Mouse (Mus musculus) Patski (cell line): ENCODE results near the gene Slc38a9. TPM values are rescaled to one million over a fixed set of nuclear protein-coding genes. Genes with fewer than 3 reads are reported as not detected.

Experiments used
- ATAC-seq: fragments of 100-300 bp; one replicate; pipeline ENCODE4 v1.8.0; 2021
- CTCF ChIA-PET: fragments of 350-600 bp; sonication (Branson Sonifier 250); formaldehyde crosslinking; loops from one replicate; lab custom pipeline; 2022; ENCODE audit warnings: inconsistent platforms; lab: Charles Lee
- POLR2A ChIA-PET: fragments of 350-600 bp; sonication (Branson Sonifier 250); formaldehyde crosslinking; loops from one replicate; lab custom pipeline; 2022; ENCODE audit warnings: antibody characterized with exemption, inconsistent platforms; lab: Charles Lee
- DNase-seq: peaks from one replicate; pipeline ENCODE4 v3.0.0-alpha.2; 2011; ENCODE audit warnings: low read depth, low spot score
- H3K27me3 ChIP-seq: fragments of 371-371 bp; one replicate; pipeline ENCODE4 v1.5.1; 2021
- CTCF ChIP-seq: fragments of 100-300 bp; IDR thresholded peaks from one replicate; pipeline ENCODE4 v1.5.1; 2021
- in situ Hi-C: fragments of 300-500 bp; cut with MboI; formaldehyde crosslinking; loops from 3 replicates; pipeline ENCODE4 v1.11.1; 2018; ENCODE audit warnings: low pct_unique_long_range_greater_than_20kb, mixed read lengths
- polyA plus RNA-seq: library from polyadenylated mRNA; unstranded; gene quantifications from one replicate; pipeline ENCODE4 v1.2.3, GENCODE M21; 2021

The Slc38a9 gene
- polyA plus RNA-seq, 1 experiment from 2014 or later, result 5.4 TPM

DNA sequence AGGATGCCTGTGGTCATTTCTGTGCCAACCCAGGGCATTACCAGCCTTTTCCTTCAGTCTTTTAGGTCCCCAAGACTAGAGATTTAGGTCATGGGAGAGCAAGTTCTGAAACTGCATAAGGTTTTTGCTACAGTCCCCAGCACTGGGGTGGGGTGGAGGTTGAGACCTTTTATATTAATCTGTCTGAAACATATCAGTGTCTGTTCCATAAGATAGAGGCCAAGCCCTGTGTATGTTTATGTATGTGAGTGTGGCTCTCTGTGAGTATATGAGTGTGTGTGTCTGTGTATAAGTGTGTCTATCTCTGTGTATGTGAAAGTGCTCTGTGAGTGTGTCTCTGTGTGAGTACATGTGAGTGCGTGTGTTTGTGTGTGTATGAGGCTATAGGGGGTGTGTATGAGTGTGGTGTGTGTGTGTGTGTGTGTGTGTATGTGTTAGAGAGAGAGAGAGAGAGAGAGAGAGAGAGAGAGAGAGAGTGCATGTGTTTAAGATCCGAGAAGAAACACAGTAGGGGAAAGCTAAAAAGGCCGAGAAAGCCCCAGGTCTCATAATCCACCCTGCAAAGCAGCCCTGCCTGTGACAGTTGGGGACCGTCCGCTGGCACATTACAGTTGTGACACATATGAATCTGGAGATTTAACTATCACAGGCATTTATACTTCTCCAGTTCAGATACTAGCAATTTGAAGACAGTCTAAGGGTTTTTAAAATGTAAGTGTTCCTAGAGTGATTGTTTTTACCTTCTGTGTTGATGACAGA, 85.6 kb downstream of the Slc38a9 start:
- POLR2A ChIA-PET, result no interaction called here
- H3K27me3 ChIP-seq, result no peaks in the 10 kb centered on the region
- CTCF ChIA-PET, result no interaction called here
- in situ Hi-C loops, result no loop called here
- no peak for TF ChIP-seq CTCF
- ATAC-seq, result no peak
- DNase-seq, result no peak

DNA sequence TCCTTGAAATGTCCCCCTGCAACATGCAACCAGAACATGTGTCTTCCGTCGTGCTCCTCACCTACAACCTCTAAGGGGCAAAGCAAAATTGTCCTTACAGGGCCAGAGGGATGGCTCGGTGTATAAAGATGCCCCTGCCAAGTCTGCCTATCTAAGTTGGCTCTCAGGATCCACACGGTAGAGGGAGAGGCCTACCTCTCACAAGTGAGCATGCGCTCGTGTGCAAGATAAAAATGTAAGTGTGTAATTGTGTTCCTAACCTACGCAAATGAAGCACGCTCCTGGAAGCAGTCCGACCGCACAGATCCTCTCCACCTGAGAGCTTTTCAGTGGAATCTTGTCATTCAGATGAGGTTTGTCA, 86.1 kb downstream of the Slc38a9 start:
- H3K27me3 ChIP-seq, result no peaks in the 10 kb centered on the region
- no peak for ATAC-seq
- in situ Hi-C loops, result no loop called here
- ChIA-PET CTCF (no interaction called here), POLR2A (no interaction called here)
- no peak for TF ChIP-seq CTCF
- no peak for DNase-seq

DNA sequence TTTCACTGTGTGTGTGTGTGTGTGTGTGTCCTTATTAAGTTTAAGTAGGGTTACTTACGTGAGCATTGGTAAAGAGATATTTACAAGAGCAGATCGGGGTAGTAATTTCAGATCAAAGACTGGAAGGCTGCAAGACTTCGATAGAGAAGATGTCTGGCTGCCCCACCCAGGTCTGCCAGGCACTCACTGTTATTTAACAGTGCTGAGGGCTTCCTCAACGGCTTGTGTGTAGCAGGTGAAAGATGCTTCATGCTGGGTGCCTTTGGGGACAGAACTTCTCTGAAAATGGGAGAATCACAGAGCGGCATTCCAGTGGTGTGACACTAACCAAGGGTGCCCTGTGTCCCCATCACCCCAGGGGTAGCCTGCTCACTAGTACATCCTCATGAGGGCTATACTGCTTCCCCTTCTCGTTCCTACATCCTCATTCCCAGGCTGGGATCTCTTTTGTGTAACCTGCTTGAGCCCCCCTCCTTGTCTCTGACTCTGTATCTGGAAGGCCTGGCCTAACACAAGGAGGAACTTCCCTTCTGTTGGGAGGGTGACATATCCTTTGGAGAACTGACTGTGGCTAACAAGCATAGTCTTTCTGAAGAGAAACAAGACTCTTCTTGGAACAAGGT, 87.4 kb downstream of the Slc38a9 start:
- ATAC-seq (no peak), DNase-seq (no peak)
- TF ChIP-seq CTCF, result no peak
- CTCF ChIA-PET, result no interaction called here
- POLR2A ChIA-PET, result no interaction called here
- in situ Hi-C loops, result no loop called here
- H3K27me3 ChIP-seq, result no peaks in the 10 kb centered on the region

DNA sequence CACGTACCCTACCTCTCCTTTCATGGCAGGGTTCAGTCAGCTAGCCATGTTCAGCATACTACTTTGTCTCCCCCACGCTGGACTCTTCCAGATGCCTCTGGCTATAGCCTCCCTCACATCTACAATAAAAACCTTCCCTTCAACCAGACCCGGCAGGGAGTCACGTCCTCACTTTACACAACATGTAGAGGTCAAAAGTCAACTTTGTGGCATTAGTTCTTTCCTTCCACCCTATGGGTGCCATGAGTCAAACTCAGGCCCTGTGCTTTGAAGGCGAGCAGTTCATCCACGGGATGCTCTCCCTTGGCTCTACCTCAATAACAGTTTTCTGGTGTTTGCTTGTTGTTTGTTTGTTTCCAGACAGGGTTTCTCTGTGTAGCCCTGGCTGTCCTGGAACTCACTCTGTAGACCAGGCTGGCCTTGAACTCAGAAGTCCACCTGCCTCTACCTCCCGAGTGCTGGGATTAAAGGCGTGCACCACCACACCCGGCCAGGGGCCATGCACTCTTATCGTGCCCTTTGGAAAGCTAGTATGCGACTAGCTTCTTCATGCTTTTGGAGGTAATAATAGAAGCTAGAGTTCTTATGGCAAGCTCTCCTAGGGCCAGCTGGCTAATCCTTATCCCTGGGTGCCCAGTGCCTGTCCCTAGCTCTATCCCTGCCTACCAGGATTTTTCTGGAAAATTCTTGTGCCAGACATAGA, 88.4 kb downstream of the Slc38a9 start:
- TF ChIP-seq CTCF, result no peak
- in situ Hi-C loops, result no loop called here
- CTCF ChIA-PET, result no interaction called here
- POLR2A ChIA-PET, result no interaction called here
- ATAC-seq (no peak), DNase-seq (no peak)
- no peaks in the 10 kb centered on the region for H3K27me3 ChIP-seq

DNA sequence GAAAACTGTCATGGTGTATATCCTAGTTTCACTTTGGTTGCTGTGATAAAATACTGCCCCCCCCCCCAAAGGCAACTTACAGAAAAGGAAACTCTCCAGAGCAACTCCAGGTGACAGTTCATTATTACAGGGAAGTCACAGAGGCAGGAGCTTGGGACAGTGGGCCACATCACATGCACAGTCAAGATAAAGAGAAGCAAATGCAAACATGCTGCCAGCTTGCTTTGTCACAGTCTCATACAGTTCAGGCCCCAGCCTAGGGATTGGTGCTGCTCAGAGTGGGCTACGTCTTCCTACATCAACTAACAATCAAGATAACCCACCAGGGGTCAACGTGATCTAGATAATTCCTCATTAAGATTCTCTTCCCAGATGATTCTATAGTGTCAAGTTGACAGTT, 89.3 kb downstream of the Slc38a9 start:
- in situ Hi-C loops, result no loop called here
- H3K27me3 ChIP-seq, result no peaks in the 10 kb centered on the region
- CTCF ChIA-PET, result no interaction called here
- no peak for DNase-seq
- TF ChIP-seq CTCF, result no peak
- POLR2A ChIA-PET, result no interaction called here
- no peak for ATAC-seq

DNA sequence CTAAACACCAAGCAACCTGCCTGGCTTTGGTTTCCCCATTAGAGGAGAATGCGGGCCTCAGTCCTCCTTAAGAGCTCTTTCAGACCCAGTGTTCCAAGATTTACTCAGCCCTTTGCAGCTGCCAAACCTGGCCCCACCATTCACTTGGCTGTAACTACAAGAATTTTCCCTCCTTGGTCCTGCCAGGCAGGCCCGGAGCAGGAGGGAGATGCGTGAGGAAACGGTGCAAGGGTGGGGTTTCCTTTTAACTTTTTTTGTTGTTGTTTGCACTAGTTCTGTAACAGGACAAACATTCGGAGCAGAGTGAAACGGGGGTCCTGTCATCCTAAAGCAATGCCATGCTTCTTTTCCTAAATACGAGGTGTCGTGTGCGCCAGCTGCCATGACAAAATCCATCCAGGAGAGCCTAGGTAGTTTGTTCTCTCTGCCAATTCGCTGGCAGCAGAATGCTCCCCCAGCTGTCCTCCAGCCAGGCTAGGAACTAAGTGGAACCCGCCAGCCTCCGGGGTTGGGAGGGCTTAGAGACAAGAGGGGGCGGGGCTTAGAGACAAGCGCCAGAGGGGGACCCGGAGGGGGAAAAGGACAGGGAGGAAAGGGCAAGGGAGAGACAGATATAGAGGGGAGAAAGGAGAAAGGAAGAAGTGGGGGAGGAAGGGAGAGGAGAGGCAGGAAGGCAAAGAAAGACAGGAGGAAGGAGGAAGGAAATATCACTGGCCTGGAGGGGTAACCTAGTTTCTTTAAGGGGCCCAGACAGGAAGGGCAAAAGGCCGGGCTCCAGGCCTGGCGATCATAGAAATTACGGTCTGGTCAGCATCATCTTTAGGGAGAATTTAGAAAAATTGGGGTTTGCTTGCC, 91.1 kb downstream of the Slc38a9 start:
- no peak for DNase-seq
- ATAC-seq, result no peak
- no peak for TF ChIP-seq CTCF
- POLR2A ChIA-PET, result no interaction called here
- H3K27me3 ChIP-seq, result no peaks in the 10 kb centered on the region
- CTCF ChIA-PET, result no interaction called here
- in situ Hi-C loops, result no loop called here

DNA sequence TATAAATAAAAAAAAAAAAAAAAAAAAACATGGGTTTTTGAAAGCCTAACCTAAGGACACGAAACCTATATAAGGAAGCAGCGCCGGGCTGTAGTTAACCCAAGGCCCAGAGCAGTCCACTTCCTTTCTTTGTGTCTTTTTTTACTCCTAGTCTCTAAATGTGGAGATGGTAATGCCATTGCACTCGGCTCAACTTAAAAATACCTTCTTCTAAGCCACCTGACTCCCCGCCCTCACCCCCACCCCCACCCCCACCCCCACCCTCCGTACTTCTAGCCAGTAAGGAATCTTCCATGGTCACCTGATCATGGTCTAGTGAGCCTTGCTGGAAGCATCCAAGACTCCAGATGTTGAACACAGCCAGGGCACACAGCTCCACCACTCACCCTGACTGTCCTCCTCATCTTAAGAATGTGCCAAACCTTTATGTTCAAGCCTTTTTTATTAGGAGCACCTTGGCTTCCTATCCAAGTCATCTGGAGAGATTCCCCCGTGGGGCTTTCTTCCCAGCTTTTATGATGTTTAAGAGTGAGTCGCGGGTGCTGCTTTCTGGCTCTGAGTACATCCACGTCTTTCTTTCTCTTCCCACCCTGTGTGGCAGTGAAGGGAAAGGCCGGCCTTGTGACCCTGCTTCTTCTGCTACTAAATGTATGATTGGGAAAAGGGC, 91.9 kb downstream of the Slc38a9 start:
- DNase-seq (no peak), ATAC-seq (no peak)
- ChIA-PET CTCF (no interaction called here), POLR2A (no interaction called here)
- in situ Hi-C loops, result no loop called here
- TF ChIP-seq CTCF, result no peak
- no peaks in the 10 kb centered on the region for H3K27me3 ChIP-seq

DNA sequence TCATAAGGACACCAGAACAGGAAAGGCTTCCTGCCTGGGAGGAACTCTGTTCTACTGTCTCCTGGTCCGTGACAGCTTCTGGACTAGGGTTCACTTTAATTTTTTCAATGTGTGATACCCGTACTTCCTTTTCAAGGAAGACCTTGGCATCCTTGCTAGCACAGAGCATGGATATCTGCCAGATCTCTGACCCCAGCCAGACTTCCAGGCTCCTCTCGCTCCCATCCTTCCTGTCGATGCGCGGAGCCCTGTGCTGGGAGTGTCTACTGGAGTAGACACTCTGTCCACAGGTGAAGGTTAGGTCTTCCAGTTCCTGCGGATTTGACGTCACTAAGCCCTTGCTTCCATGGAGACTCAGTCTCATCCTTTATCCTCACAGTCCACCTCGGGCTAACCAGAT, 93.0 kb downstream of the Slc38a9 start:
- ATAC-seq (no peak), DNase-seq (no peak)
- TF ChIP-seq CTCF, result no peak
- in situ Hi-C loops, result no loop called here
- ChIA-PET CTCF (interaction anchor here (1.0 to 1.6 kb wide), 2 partner anchors 16 to 17 kb away, joined by 4 to 5 read pairs; no protein-coding TSS in a partner anchor), POLR2A (no interaction called here)
- H3K27me3 ChIP-seq, result no peaks in the 10 kb centered on the region

DNA sequence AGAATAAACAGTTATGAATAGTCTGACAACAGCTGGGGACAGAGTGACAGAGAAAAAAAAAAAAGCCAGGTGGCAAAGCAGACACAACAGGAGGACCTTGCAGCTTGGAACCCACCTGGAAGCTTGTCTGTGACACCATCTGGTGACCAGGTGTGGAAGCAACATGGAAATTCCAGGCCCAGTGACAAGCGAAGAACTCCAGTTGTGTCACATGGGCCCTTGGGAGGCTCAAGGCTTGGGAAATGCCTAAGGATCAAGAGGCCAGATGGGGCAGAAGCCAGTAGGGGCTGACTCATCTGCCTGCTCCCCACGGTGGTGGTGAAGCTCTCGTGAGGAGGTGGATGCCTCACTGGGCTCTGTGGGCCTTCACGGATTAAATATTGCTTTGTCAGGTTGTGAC, 94.3 kb downstream of the Slc38a9 start:
- ATAC-seq (no peak), DNase-seq (no peak)
- TF ChIP-seq CTCF, result no peak
- POLR2A ChIA-PET, result no interaction called here
- in situ Hi-C loops, result no loop called here
- H3K27me3 ChIP-seq, result no peaks in the 10 kb centered on the region
- CTCF ChIA-PET, result interaction anchor here (1.5 to 1.6 kb wide), 2 partner anchors 18 to 46 kb away, joined by 4 to 5 read pairs; partner anchors contain the start of gene Plpp1

DNA sequence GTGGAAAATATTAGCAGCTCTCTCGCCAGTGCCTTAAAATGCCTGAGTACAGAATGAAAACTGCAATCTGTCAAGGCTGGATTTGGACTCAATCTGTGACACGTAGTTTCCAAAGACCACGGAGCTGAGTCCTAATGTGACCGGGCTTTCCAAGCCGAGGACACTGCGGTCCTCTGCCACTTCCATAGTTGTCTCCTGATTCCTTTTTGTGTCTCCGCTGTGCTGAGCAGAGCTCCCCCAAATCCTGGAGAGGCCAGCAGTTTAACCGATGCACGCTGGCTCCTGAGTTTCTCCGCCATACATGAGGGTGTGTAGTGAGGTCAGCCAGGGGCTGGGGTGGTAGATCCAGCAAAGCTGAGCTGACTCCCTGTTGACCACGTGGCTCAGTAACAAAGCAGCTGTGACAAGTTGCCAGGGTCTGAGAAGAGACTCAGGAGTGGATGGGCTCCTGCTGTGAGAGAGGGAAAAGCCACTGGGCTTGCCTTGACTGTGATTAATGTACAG, 95.0 kb downstream of the Slc38a9 start:
- CTCF ChIA-PET, result interaction anchor here (1.5 kb wide), 1 partner anchor 45 kb away, joined by 4 read pairs; the partner anchor contains the start of gene Plpp1
- in situ Hi-C loops, result no loop called here
- ATAC-seq (no peak), DNase-seq (no peak)
- POLR2A ChIA-PET, result no interaction called here
- no peak for TF ChIP-seq CTCF
- H3K27me3 ChIP-seq, result no peaks in the 10 kb centered on the region
